8 mouse cellular contexts compared by ENCODE assay signal in the genomic region with DNA sequence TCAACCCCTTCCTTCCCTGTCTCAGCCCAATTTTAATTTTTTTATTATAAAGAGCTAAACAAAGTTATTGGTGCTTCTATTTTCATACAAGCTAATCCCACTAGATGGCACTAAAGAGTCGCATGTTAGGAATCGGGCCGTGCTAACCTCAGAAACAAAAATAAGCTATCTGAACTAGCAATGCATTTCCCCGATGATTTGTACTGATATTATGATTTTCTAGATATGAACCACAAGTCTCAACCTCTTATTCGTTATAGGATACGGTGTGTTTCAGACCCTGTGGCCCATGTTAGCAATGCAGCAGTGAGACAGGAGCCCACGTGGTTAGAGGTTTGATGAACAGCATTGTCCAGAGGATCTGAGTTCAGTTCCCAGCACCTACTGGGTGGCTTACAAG. TPM values are rescaled to one million over a fixed set of nuclear protein-coding genes. Genes with fewer than 3 reads are reported as not detected.
A peak's percentile ranks its signal among the peaks of the same experiment; 100 is the strongest.
DNase-seq lines count a peak whose midpoint lies in the region; ATAC-seq and TF ChIP-seq lines count a peak whose summit lies in the region.

No protein-coding gene starts in this region.

- WGBS in forebrain, embryonic 14.5 days = 17% methylated on average over 7 of the region's 7 CpGs
- WGBS in forebrain, embryonic 12.5 days = 22% methylated on average over 7 of the region's 7 CpGs
- 24% methylated on average over 7 of the region's 7 CpGs for WGBS in midbrain, embryonic 11.5 days
- 27% methylated on average over 7 of the region's 7 CpGs for WGBS in midbrain, embryonic 13.5 days
- 10% methylated on average over 7 of the region's 7 CpGs for WGBS in liver, postnatal 0 days (ENCODE audit: insufficient replicate concordance)

- no peak overlapping the region for H3K9ac ChIP-seq in forebrain, embryonic 14.5 days (ENCODE audit: low read length)
- H3K9ac ChIP-seq in forebrain, embryonic 12.5 days = no peak overlapping the region
- no peak overlapping the region for H3K9ac ChIP-seq in midbrain, embryonic 11.5 days (ENCODE audit: low read length)
- H3K9ac ChIP-seq in midbrain, embryonic 13.5 days (replicated peaks) = no peak overlapping the region
- H3K9ac ChIP-seq in liver, postnatal 0 days (replicated peaks) = no peak overlapping the region

- TF ChIP-seq CTCF in liver, postnatal 0 days (IDR thresholded peaks at IDR 0.05; ENCODE audit: low read depth) = peak; percentile 70

- H3K4me2 ChIP-seq in forebrain, embryonic 14.5 days (ENCODE audit: low read length) = no peak overlapping the region
- H3K4me2 ChIP-seq in forebrain, embryonic 12.5 days = no peak overlapping the region
- H3K4me2 ChIP-seq in midbrain, embryonic 11.5 days = no peak overlapping the region
- H3K4me2 ChIP-seq in midbrain, embryonic 13.5 days (replicated peaks) = no peak overlapping the region
- no peak overlapping the region for H3K4me2 ChIP-seq in liver, postnatal 0 days (ENCODE audit: low read depth, low read length)

- 0 out of 2 replicates have a peak, but pooled peaks have one; percentile 18 for ATAC-seq in forebrain, embryonic 14.5 days
- no peak for ATAC-seq in forebrain, embryonic 12.5 days (ENCODE audit: low FRiP score)
- ATAC-seq in midbrain, embryonic 11.5 days (ENCODE audit: low FRiP score) = no peak
- no peak for ATAC-seq in midbrain, embryonic 13.5 days
- no peak for ATAC-seq in liver, postnatal 0 days

- no peaks in the 10 kb centered on the region for H3K36me3 ChIP-seq in forebrain, embryonic 14.5 days (ENCODE audit: control insufficient read depth, insufficient read depth, low read length)
- H3K36me3 ChIP-seq in forebrain, embryonic 12.5 days (replicated peaks) = no peaks in the 10 kb centered on the region
- no peaks in the 10 kb centered on the region for H3K36me3 ChIP-seq in midbrain, embryonic 11.5 days (ENCODE audit: control insufficient read depth, insufficient read depth, low read length)
- no peaks in the 10 kb centered on the region for H3K36me3 ChIP-seq in midbrain, embryonic 13.5 days
- no peaks in the 10 kb centered on the region for H3K36me3 ChIP-seq in liver, postnatal 0 days (replicated peaks; ENCODE audit: insufficient read depth, low read length)

- no peak overlapping the region for H3K27ac ChIP-seq in forebrain, embryonic 14.5 days (ENCODE audit: low read depth, low read length)
- no peak overlapping the region for H3K27ac ChIP-seq in forebrain, embryonic 12.5 days
- no peak overlapping the region for H3K27ac ChIP-seq in midbrain, embryonic 11.5 days (ENCODE audit: low read depth, low read length)
- no peak overlapping the region for H3K27ac ChIP-seq in midbrain, embryonic 13.5 days
- no peak overlapping the region for H3K27ac ChIP-seq in liver, postnatal 0 days (ENCODE audit: low read depth)

- peaks cover 3% of the 10 kb centered on the region; the same call in 1 of the 2 replicates for H3K4me1 ChIP-seq in forebrain, embryonic 14.5 days (ENCODE audit: control insufficient read depth, insufficient read depth, low read length)
- H3K4me1 ChIP-seq in forebrain, embryonic 12.5 days = peaks cover 7% of the 10 kb centered on the region
- H3K4me1 ChIP-seq in midbrain, embryonic 11.5 days (ENCODE audit: control insufficient read depth, insufficient read depth, low read length) = peaks cover 4% of the 10 kb centered on the region
- H3K4me1 ChIP-seq in midbrain, embryonic 13.5 days (replicated peaks) = peaks cover 6% of the 10 kb centered on the region
- H3K4me1 ChIP-seq in liver, postnatal 0 days (ENCODE audit: insufficient read depth) = peaks cover 4% of the 10 kb centered on the region; the same call in 1 of the 2 replicates

- no peak for TF ChIP-seq EP300 in liver, postnatal 0 days (IDR thresholded peaks at IDR 0.05; ENCODE audit: low read depth)

- H3K27me3 ChIP-seq in forebrain, embryonic 14.5 days (replicated peaks; ENCODE audit: control insufficient read depth, insufficient read depth, low read length) = no peaks in the 10 kb centered on the region
- no peaks in the 10 kb centered on the region for H3K27me3 ChIP-seq in forebrain, embryonic 12.5 days
- no peaks in the 10 kb centered on the region for H3K27me3 ChIP-seq in midbrain, embryonic 11.5 days (ENCODE audit: control insufficient read depth, insufficient read depth, low read length)
- no peaks in the 10 kb centered on the region for H3K27me3 ChIP-seq in midbrain, embryonic 13.5 days
- H3K27me3 ChIP-seq in liver, postnatal 0 days (ENCODE audit: insufficient read depth, low read length) = no peaks in the 10 kb centered on the region

- no peaks in the 10 kb centered on the region for H3K9me3 ChIP-seq in forebrain, embryonic 14.5 days (replicated peaks; ENCODE audit: control insufficient read depth, low read length)
- no peaks in the 10 kb centered on the region for H3K9me3 ChIP-seq in forebrain, embryonic 12.5 days
- no peaks in the 10 kb centered on the region for H3K9me3 ChIP-seq in midbrain, embryonic 11.5 days (ENCODE audit: control insufficient read depth, low read length)
- H3K9me3 ChIP-seq in midbrain, embryonic 13.5 days = no peaks in the 10 kb centered on the region
- H3K9me3 ChIP-seq in liver, postnatal 0 days (ENCODE audit: low read length) = no peaks in the 10 kb centered on the region

- DNase-seq in forebrain, embryonic 14.5 days (ENCODE audit: low spot score) = peak; percentile 85
- peak; percentile 91 for DNase-seq in midbrain, embryonic 11.5 days (ENCODE audit: low spot score, missing footprints)
- peak; percentile 81 for DNase-seq in embryo, embryonic 10 days (ENCODE audit: low spot score)
- no peak for DNase-seq in liver, postnatal 0 days
- no peak for DNase-seq in urinary bladder, adult 18-20 months (ENCODE audit: low spot score in 2 of 2)
- DNase-seq in cerebellum, adult 8-10 months = no peak

- H3K4me3 ChIP-seq in forebrain, embryonic 14.5 days (ENCODE audit: low read depth, low read length) = no peak overlapping the region
- no peak overlapping the region for H3K4me3 ChIP-seq in forebrain, embryonic 12.5 days (replicated peaks)
- no peak overlapping the region for H3K4me3 ChIP-seq in midbrain, embryonic 11.5 days (ENCODE audit: low read depth, low read length)
- no peak overlapping the region for H3K4me3 ChIP-seq in midbrain, embryonic 13.5 days (replicated peaks)
- no peak overlapping the region for H3K4me3 ChIP-seq in liver, postnatal 0 days (ENCODE audit: low read depth, low read length)

RNA-seq across cellular contexts. Expression of gene Trim45, which starts 5.2 kb away (rescaled TPM):
- 7.0 and 7.3 TPM in 2 replicates for polyA plus RNA-seq in forebrain, embryonic 14.5 days (2014; fragmentation: Nextera tagmentation; extraction: Ambion mirVana)
- 6.2 and 7.1 TPM in 2 replicates for polyA plus RNA-seq in forebrain, embryonic 12.5 days (2016; fragmentation: Nextera tagmentation; extraction: Ambion mirVana)
- 3.9 and 4.0 TPM in 2 replicates for polyA plus RNA-seq in midbrain, embryonic 11.5 days (2014; fragmentation: Nextera tagmentation; extraction: Ambion mirVana)
- polyA plus RNA-seq in midbrain, embryonic 13.5 days (2015; fragmentation: Nextera tagmentation; extraction: Ambion mirVana) = 7.9 and 8.3 TPM in 2 replicates
- polyA plus RNA-seq in liver, postnatal 0 days (2015; fragmentation: Nextera tagmentation; extraction: Ambion mirVana) = 0.59 and 0.67 TPM in 2 replicates

RNA-seq across cellular contexts. Expression of gene Ttf2, which starts 52.6 kb away (rescaled TPM):
- 7.7 and 8.6 TPM in 2 replicates for polyA plus RNA-seq in forebrain, embryonic 14.5 days (2014; fragmentation: Nextera tagmentation; extraction: Ambion mirVana)
- polyA plus RNA-seq in forebrain, embryonic 12.5 days (2016; fragmentation: Nextera tagmentation; extraction: Ambion mirVana) = 24.6 and 28.4 TPM in 2 replicates
- polyA plus RNA-seq in midbrain, embryonic 11.5 days (2014; fragmentation: Nextera tagmentation; extraction: Ambion mirVana) = 24.7 and 26.9 TPM in 2 replicates
- polyA plus RNA-seq in midbrain, embryonic 13.5 days (2015; fragmentation: Nextera tagmentation; extraction: Ambion mirVana) = 8.3 TPM in 2 replicates
- 2.6 and 3.3 TPM in 2 replicates for polyA plus RNA-seq in liver, postnatal 0 days (2015; fragmentation: Nextera tagmentation; extraction: Ambion mirVana)

Comparison
In these comparisons a context has a peak if more than half of its experiments do, and no peak if none do; other contexts are left out.
1. DNase-seq: peak in forebrain, embryonic 14.5 days (single experiment), midbrain, embryonic 11.5 days (single experiment) and embryo, embryonic 10 days (single experiment); none in liver, postnatal 0 days (single experiment), urinary bladder, adult 18-20 months (0 of 2) and cerebellum, adult 8-10 months (single experiment).